Mouse (Mus musculus): ENCODE measurements around the gene Lrrc28. TPM values are rescaled to one million over a fixed set of nuclear protein-coding genes. Genes with fewer than 3 reads are reported as not detected.

The Lrrc28 gene
- polyA plus RNA-seq, 1 experiment from 2014 or later: 33.0 TPM

- Histone ChIP-seq H3K4me3 (no peak overlapping the region), H3K4me2 (no peak overlapping the region), H3K9me3 (no peaks in the 10 kb centered on the region), H3K4me1 (replicated peaks) (peaks cover 16% of the 10 kb centered on the region), H3K36me3 (peaks cover 6% of the 10 kb centered on the region; the same call in 1 of the 2 replicates), H3K9ac (no peak overlapping the region), H3K27ac (peak overlapping the region; percentile 67), H3K27me3 (no peaks in the 10 kb centered on the region)
- no peak for ATAC-seq (ENCODE audit: low FRiP score)
- 40% methylated on average over 10 of the region's 10 CpGs for WGBS
Measured at GRCm38 (mm10) chr7:67613795-67614463, 31.1 kb downstream of the Lrrc28 start.

DNA sequence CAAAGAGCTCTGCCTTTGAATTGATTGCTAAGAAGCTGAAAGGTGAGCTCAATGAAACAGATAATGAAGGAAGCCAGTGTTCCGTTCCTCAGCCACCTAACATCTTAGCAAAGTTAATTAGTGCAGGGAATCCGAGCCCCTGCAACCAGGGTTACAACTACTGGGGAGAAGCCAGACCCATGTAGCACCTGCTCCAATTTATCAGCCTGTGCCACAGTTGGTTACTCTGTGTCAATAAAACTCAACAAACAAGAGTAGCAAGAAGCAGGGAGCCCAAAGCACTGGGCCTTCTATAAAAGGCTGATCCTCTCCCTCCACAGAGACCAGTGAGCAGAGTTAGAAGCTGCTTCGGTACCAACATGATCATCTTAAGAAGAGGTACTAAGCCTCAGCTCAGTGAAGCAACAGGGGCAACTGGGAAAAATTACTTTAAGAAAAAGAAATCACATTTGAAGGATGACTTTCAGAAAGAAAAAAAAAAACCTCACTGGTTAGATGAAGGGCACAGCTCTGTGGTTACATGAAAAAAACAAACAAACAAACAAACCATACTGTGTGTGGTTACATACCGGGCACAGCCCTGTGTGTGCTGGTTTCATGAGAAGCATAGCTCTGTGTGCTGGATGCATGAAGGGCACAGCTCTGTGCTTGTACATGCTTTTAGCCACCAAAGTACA lies 36.6 kb downstream of the Lrrc28 start:
- H3K27ac ChIP-seq: peak overlapping the region; percentile 55
- WGBS: 46% methylated on average over 4 of the region's 4 CpGs

DNA sequence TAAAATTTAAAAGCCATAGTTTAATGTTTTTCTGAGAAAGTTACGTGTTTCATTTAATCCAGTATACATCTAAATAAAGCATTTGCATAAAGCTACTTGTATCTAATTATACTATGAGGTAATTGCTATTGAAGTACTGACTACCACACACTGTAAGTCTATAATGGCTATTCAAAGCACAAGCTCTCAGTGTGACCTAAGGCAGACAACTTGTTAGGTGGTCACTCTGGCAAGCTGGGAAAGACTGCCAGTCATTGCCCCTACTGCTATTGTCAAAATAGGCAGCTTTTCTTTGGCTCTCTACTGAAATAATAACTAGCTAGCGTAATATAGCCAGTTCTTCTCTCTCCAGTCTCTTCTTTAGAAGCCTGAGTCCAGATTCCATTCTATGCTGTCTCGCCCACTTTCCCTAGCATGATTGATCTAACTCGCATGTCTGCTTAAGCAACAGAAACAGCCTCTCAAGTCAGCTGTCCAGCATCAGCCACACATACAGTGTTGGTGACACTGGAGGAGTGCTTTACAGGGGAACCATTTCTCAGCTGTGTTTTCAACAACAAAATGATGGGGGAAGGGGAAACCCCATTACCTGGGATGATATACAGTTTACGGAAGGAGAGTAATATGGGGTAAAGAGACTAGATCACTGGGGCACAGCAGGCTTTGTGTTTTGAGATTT lies 37.3 kb downstream of the Lrrc28 start:
- H3K27ac ChIP-seq: peak overlapping the region; percentile 55
- H3K4me2 ChIP-seq: no peak overlapping the region
- H3K9me3 ChIP-seq: no peaks in the 10 kb centered on the region
- H3K4me1 ChIP-seq (replicated peaks): peaks cover 11% of the 10 kb centered on the region
- no peaks in the 10 kb centered on the region for H3K36me3 ChIP-seq
- H3K9ac ChIP-seq: no peak overlapping the region
- no peak for ATAC-seq (ENCODE audit: low FRiP score)
- H3K27me3 ChIP-seq: no peaks in the 10 kb centered on the region
- WGBS: 54% methylated on average over 5 of the region's 5 CpGs
- no peak overlapping the region for H3K4me3 ChIP-seq

More for the DNA sequence above, 36.6 kb downstream of the Lrrc28 start:
- Histone ChIP-seq H3K27me3 (no peaks in the 10 kb centered on the region), H3K36me3 (no peaks in the 10 kb centered on the region), H3K4me3 (no peak overlapping the region), H3K9me3 (no peaks in the 10 kb centered on the region), H3K9ac (0 out of 2 replicates have a peak overlapping the region, but pooled peaks have one; percentile 15), H3K4me2 (no peak overlapping the region), H3K4me1 (replicated peaks) (peaks cover 16% of the 10 kb centered on the region)
- ATAC-seq (ENCODE audit: low FRiP score): no peak

DNA sequence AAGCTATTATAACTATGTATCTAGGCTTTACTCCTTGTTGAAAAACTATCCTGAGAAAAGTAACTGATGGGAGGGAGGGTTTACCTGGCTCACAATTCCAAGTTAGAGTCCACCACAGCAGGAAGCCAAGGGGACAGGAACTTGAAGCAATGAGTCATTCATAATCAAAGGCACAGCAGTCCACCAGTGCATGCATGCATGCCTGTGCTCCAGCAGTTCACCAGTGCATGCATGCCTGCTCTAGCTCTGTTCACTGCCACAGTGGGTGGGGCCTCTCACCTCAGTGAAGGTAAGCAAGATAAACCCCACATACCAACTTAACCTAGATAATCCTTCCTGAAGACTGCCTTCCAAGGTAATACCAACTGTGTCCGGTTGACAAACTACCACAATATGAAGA lies 38.8 kb downstream of the Lrrc28 start:
- ATAC-seq (ENCODE audit: low FRiP score): no peak
- no peak overlapping the region for H3K4me2 ChIP-seq
- H3K27me3 ChIP-seq: no peaks in the 10 kb centered on the region
- H3K27ac ChIP-seq: no peak overlapping the region
- no peak overlapping the region for H3K4me3 ChIP-seq
- no peaks in the 10 kb centered on the region for H3K9me3 ChIP-seq
- 89% methylated on average over 1 of the region's 1 CpGs for WGBS
- H3K36me3 ChIP-seq: no peaks in the 10 kb centered on the region
- no peak overlapping the region for H3K9ac ChIP-seq
- peaks cover 11% of the 10 kb centered on the region for H3K4me1 ChIP-seq (replicated peaks)

GRCm38 (mm10) chr7:67605114-67605513 lies 40.0 kb downstream of the Lrrc28 start:
- Histone ChIP-seq H3K4me2 (no peak overlapping the region), H3K9me3 (no peaks in the 10 kb centered on the region), H3K9ac (no peak overlapping the region), H3K4me3 (no peak overlapping the region), H3K4me1 (replicated peaks) (peaks cover 11% of the 10 kb centered on the region), H3K27me3 (no peaks in the 10 kb centered on the region), H3K27ac (no peak overlapping the region), H3K36me3 (no peaks in the 10 kb centered on the region)
- 87% methylated on average over 6 of the region's 6 CpGs for WGBS
- no peak for ATAC-seq (ENCODE audit: low FRiP score)

DNA sequence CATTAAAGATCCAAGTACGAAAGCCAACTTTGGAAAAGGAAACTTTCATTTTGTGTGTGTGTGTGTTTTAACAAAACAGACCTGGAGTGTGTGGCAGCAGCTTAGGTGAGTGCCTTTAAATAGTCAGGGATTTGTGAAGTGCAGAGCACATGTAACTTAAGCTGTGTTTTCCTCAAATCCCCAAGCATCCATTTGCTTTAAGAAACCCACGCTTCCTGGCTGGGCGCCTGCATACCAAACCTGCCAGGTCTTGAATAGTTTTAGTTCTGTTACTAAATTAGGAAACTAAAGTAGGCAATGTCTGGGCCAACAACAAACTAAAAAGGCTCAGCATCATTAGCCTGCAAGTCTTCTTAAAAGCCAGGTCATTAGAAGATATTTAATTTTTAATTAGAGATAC lies 47.0 kb downstream of the Lrrc28 start:
- Histone ChIP-seq H3K4me2 (no peak overlapping the region), H3K9ac (no peak overlapping the region), H3K27ac (0 out of 2 replicates have a peak overlapping the region, but pooled peaks have one; percentile 8), H3K4me3 (no peak overlapping the region), H3K4me1 (replicated peaks) (no peaks in the 10 kb centered on the region), H3K36me3 (no peaks in the 10 kb centered on the region), H3K27me3 (no peaks in the 10 kb centered on the region), H3K9me3 (no peaks in the 10 kb centered on the region)
- WGBS: 86% methylated on average over 3 of the region's 3 CpGs
- ATAC-seq (ENCODE audit: low FRiP score): no peak

DNA sequence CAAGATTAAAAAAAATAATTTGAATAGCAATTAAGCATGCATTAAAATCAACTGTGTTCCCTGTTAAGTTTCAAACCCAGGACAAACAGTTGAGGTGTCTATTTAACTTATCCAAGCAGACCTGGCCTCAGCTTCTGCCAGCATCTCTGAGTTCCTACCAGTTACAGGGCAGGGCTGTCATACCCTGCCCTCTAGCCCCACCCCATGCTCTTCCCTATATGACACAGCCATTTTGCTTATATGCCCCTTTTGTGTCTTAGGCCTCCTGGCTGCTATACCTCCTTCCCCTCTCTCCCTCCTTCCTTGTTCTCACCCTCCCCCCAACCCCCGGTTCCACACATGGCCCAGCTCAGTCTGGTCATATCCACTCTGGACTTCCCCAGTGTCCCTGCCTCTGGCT lies 48.1 kb downstream of the Lrrc28 start:
- Histone ChIP-seq H3K36me3 (no peaks in the 10 kb centered on the region), H3K9me3 (no peaks in the 10 kb centered on the region), H3K4me2 (no peak overlapping the region), H3K9ac (no peak overlapping the region), H3K4me3 (no peak overlapping the region), H3K4me1 (replicated peaks) (no peaks in the 10 kb centered on the region; the same call in 1 of the 2 replicates), H3K27ac (no peak overlapping the region), H3K27me3 (no peaks in the 10 kb centered on the region)
- ATAC-seq (ENCODE audit: low FRiP score): no peak
- WGBS: 76% methylated on average over 1 of the region's 1 CpGs

GRCm38 (mm10) chr7:67596322-67596721 lies 48.7 kb downstream of the Lrrc28 start:
- Histone ChIP-seq H3K27me3 (no peaks in the 10 kb centered on the region), H3K36me3 (no peaks in the 10 kb centered on the region), H3K27ac (no peak overlapping the region), H3K4me1 (replicated peaks) (no peaks in the 10 kb centered on the region; the same call in 1 of the 2 replicates), H3K9me3 (no peaks in the 10 kb centered on the region), H3K9ac (no peak overlapping the region), H3K4me3 (no peak overlapping the region), H3K4me2 (no peak overlapping the region)
- ATAC-seq (ENCODE audit: low FRiP score): no peak
- 98% methylated on average over 1 of the region's 1 CpGs for WGBS

- Histone ChIP-seq H3K27me3 (no peaks in the 10 kb centered on the region), H3K9ac (no peak overlapping the region), H3K4me2 (no peak overlapping the region), H3K4me1 (replicated peaks) (peaks cover 4% of the 10 kb centered on the region), H3K9me3 (no peaks in the 10 kb centered on the region), H3K36me3 (no peaks in the 10 kb centered on the region), H3K4me3 (no peak overlapping the region), H3K27ac (no peak overlapping the region)
- 90% methylated on average over 6 of the region's 6 CpGs for WGBS
- ATAC-seq (ENCODE audit: low FRiP score): no peak
Measured at GRCm38 (mm10) chr7:67593902-67594301, 51.2 kb downstream of the Lrrc28 start.

GRCm38 (mm10) chr7:67592670-67593069 lies 52.4 kb downstream of the Lrrc28 start:
- no peaks in the 10 kb centered on the region for H3K36me3 ChIP-seq
- H3K4me2 ChIP-seq: no peak overlapping the region
- no peaks in the 10 kb centered on the region for H3K9me3 ChIP-seq
- H3K4me1 ChIP-seq (replicated peaks): peaks cover 8% of the 10 kb centered on the region
- ATAC-seq (ENCODE audit: low FRiP score): no peak
- H3K27me3 ChIP-seq: no peaks in the 10 kb centered on the region
- no peak overlapping the region for H3K9ac ChIP-seq
- no peak overlapping the region for H3K27ac ChIP-seq
- H3K4me3 ChIP-seq: no peak overlapping the region
- WGBS: 85% methylated on average over 6 of the region's 6 CpGs

DNA sequence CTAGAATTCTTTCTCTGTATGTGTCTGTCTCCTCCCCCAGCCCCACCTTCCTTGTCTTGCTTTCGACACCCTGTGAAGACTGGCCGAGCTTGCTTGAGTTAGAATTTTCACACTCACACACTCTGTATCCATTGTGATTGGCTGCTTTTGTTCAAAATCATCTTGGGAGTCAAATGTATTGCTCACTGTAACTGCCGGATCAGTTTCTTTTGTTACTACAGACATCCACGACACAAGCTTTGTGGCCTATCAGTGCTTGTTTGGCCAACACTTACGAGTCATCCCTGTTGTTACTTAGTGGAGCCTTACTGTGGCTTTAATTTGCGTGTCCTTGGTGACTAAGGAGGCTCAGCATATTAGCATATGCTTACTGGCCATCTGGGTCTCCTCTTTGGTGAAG lies 56.3 kb downstream of the Lrrc28 start:
- H3K9me3 ChIP-seq: no peaks in the 10 kb centered on the region
- peaks cover 8% of the 10 kb centered on the region for H3K4me1 ChIP-seq (replicated peaks)
- H3K36me3 ChIP-seq: no peaks in the 10 kb centered on the region
- H3K4me2 ChIP-seq: no peak overlapping the region
- no peaks in the 10 kb centered on the region for H3K27me3 ChIP-seq
- WGBS: 33% methylated on average over 6 of the region's 6 CpGs
- no peak for ATAC-seq (ENCODE audit: low FRiP score)
- no peak overlapping the region for H3K9ac ChIP-seq
- H3K27ac ChIP-seq: no peak overlapping the region
- H3K4me3 ChIP-seq: no peak overlapping the region

GRCm38 (mm10) chr7:67586479-67586878 lies 58.6 kb downstream of the Lrrc28 start:
- Histone ChIP-seq H3K4me3 (no peak overlapping the region), H3K27ac (no peak overlapping the region), H3K9me3 (no peaks in the 10 kb centered on the region), H3K4me2 (no peak overlapping the region), H3K27me3 (no peaks in the 10 kb centered on the region), H3K9ac (no peak overlapping the region), H3K4me1 (replicated peaks) (peaks cover 8% of the 10 kb centered on the region), H3K36me3 (no peaks in the 10 kb centered on the region)
- 74% methylated on average over 5 of the region's 5 CpGs for WGBS
- ATAC-seq (ENCODE audit: low FRiP score): no peak
